Mouse (Mus musculus) MEL (cell line): Measurements from ENCODE around the gene Pdlim5. TPM values are rescaled to one million over a fixed set of nuclear protein-coding genes. Genes with fewer than 3 reads are reported as not detected.

Source experiments
- DNase-seq: peaks from one replicate; pipeline ENCODE4 v3.0.0; 2011; ENCODE audit warnings: low read depth, low spot score
- H3K27ac ChIP-seq: 2 replicates; pipeline ENCODE4 v1.5.1; 2012; ENCODE audit warnings: low read depth, mild to moderate bottlenecking, control low read depth, low read length, moderate library complexity; ENCODE audit not compliant: control insufficient read depth
- H3K27me3 ChIP-seq, 2 experiments: fragments of 150-350 bp in 1 of 2; sonication (generic) in 1 of 2; 2 replicates each; pipeline ENCODE4 v1.6.1; 2012; ENCODE audit warnings: low read length in 2 of 2, mild to moderate bottlenecking in 2 of 2, improper control_type of control experiment in 1 of 2, moderate library complexity in 1 of 2; ENCODE audit not compliant: insufficient read depth in 2 of 2, control insufficient read depth in 1 of 2
- H3K36me3 ChIP-seq, 2 experiments: 2 replicates each; pipeline ENCODE4 v1.6.1; 2012 to 2014; ENCODE audit warnings: low read length in 2 of 2, improper control_type of control experiment in 1 of 2, inconsistent platforms in 1 of 2, mild to moderate bottlenecking in 1 of 2; ENCODE audit not compliant: insufficient read depth in 2 of 2, control insufficient read depth in 1 of 2
- H3K4me1 ChIP-seq, 2 experiments: fragments of 150-350 bp in 1 of 2; sonication (generic) in 1 of 2; 2 replicates each; pipeline ENCODE4 v1.6.1; 2012; ENCODE audit warnings: low read length in 2 of 2, improper control_type of control experiment in 1 of 2, mild to moderate bottlenecking in 1 of 2; ENCODE audit not compliant: insufficient read depth in 2 of 2, control insufficient read depth in 1 of 2
- H3K4me3 ChIP-seq, 2 experiments: fragments of 150-350 bp in 1 of 2; sonication (generic) in 1 of 2; 2 replicates each; pipeline ENCODE4 v1.5.1; 2012; ENCODE audit warnings: low read depth in 2 of 2, low read length in 2 of 2, mild to moderate bottlenecking in 2 of 2, moderate library complexity in 2 of 2, control low read depth in 1 of 2, improper control_type of control experiment in 1 of 2; ENCODE audit not compliant: control insufficient read depth in 1 of 2, insufficient read depth in 1 of 2
- H3K79me2 ChIP-seq: 2 replicates; pipeline ENCODE4 v1.6.1; 2012; ENCODE audit warnings: mild to moderate bottlenecking, low read length, moderate library complexity; ENCODE audit not compliant: control insufficient read depth, poor library complexity, insufficient read depth
- H3K9ac ChIP-seq: 2 replicates; pipeline ENCODE4 v1.6.1; 2012; ENCODE audit warnings: low read depth, mild to moderate bottlenecking, control low read depth, low read length, moderate library complexity; ENCODE audit not compliant: control insufficient read depth, poor library complexity, severe bottlenecking
- H3K9me3 ChIP-seq: fragments of 150-350 bp; sonication (generic); replicated peaks from 2 replicates; pipeline ENCODE4 v1.6.1; 2012; ENCODE audit warnings: mild to moderate bottlenecking, low read length, improper control_type of control experiment, moderate library complexity; ENCODE audit not compliant: insufficient read depth
- BHLHE40 ChIP-seq: IDR thresholded peaks from 2 replicates; pipeline ENCODE4 v1.6.1; 2012; ENCODE audit warnings: low read depth, mild to moderate bottlenecking, inconsistent platforms, low read length, improper control_type of control experiment, borderline replicate concordance
- CHD1 ChIP-seq: IDR thresholded peaks from 2 replicates; pipeline ENCODE4 v1.6.1; 2012; ENCODE audit warnings: low read depth, mild to moderate bottlenecking, inconsistent platforms, low read length, improper control_type of control experiment
- CTCF ChIP-seq, 3 experiments: IDR thresholded peaks in 2 of 3; conservative IDR thresholded peaks in 1 of 3; 2 replicates each; pipeline ENCODE4 v1.5.1; 2011 to 2012; ENCODE audit warnings: low read length in 3 of 3, low read depth in 2 of 3, mild to moderate bottlenecking in 2 of 3, improper control_type of control experiment in 1 of 3, inconsistent platforms in 1 of 3, mixed read lengths in 1 of 3, moderate library complexity in 1 of 3; ENCODE audit not compliant: control insufficient read depth in 1 of 3, insufficient read depth in 1 of 3, poor library complexity in 1 of 3, severe bottlenecking in 1 of 3
- E2F4 ChIP-seq: IDR thresholded peaks from 2 replicates; pipeline ENCODE4 v1.6.1; 2011; ENCODE audit warnings: low read depth, low read length, improper control_type of control experiment, borderline replicate concordance
- EP300 ChIP-seq, 2 experiments: IDR thresholded peaks; 2 replicates each; pipeline ENCODE4 v1.6.1; 2011; ENCODE audit warnings: improper control_type of control experiment in 2 of 2, low read length in 2 of 2, low read depth in 1 of 2, mild to moderate bottlenecking in 1 of 2
- ETS1 ChIP-seq: IDR thresholded peaks from 2 replicates; pipeline ENCODE4 v1.6.1; 2012; ENCODE audit warnings: low read depth, mild to moderate bottlenecking, inconsistent platforms, low read length, improper control_type of control experiment, moderate library complexity
- GATA1 ChIP-seq: IDR thresholded peaks from 2 replicates; pipeline ENCODE4 v1.6.1; 2011; ENCODE audit warnings: low read depth, low read length, improper control_type of control experiment
- KAT2A ChIP-seq: conservative IDR thresholded peaks from 2 replicates; pipeline ENCODE4 v1.6.1; 2012; ENCODE audit warnings: low read depth, low read length, improper control_type of control experiment, inconsistent platforms
- MAFK ChIP-seq: IDR thresholded peaks from 2 replicates; pipeline ENCODE4 v1.6.1; 2011; ENCODE audit warnings: low read depth, mild to moderate bottlenecking, low read length, improper control_type of control experiment, borderline replicate concordance
- MAX ChIP-seq: IDR thresholded peaks from 2 replicates; pipeline ENCODE4 v1.6.1; 2011; ENCODE audit warnings: low read length, improper control_type of control experiment
- MEF2A ChIP-seq: IDR thresholded peaks from 2 replicates; pipeline ENCODE4 v1.6.1; 2014; ENCODE audit warnings: low read depth, mild to moderate bottlenecking, inconsistent platforms, low read length, improper control_type of control experiment; ENCODE audit not compliant: poor library complexity, insufficient replicate concordance, severe bottlenecking; ENCODE audit errors: extremely low read depth
- MYB ChIP-seq: IDR thresholded peaks from 2 replicates; pipeline ENCODE4 v1.6.1; 2011; ENCODE audit warnings: mild to moderate bottlenecking, low read depth, low read length, improper control_type of control experiment
- MYC ChIP-seq: IDR thresholded peaks from 2 replicates; pipeline ENCODE4 v1.6.1; 2011; ENCODE audit warnings: low read depth, mild to moderate bottlenecking, low read length, improper control_type of control experiment, moderate library complexity
- NELFE ChIP-seq: IDR thresholded peaks from 2 replicates; pipeline ENCODE4 v1.6.1; 2011; ENCODE audit warnings: low read depth, low read length, improper control_type of control experiment
- POLR2A ChIP-seq, 2 experiments: IDR thresholded peaks; 2 replicates each; pipeline ENCODE4 v1.6.1; 2011 to 2012; ENCODE audit warnings: low read length in 2 of 2, mild to moderate bottlenecking in 2 of 2, control low read depth in 1 of 2, improper control_type of control experiment in 1 of 2, low read depth in 1 of 2, moderate library complexity in 1 of 2; ENCODE audit not compliant: control insufficient read depth in 1 of 2, insufficient read depth in 1 of 2, poor library complexity in 1 of 2
- POLR2AphosphoS5 ChIP-seq: IDR thresholded peaks from 2 replicates; pipeline ENCODE4 v1.6.1; 2012; ENCODE audit warnings: low read depth, borderline replicate concordance, mild to moderate bottlenecking, inconsistent platforms, low read length, moderate library complexity, mixed read lengths
- RAD21 ChIP-seq: IDR thresholded peaks from 2 replicates; pipeline ENCODE4 v1.6.1; 2011; ENCODE audit warnings: mild to moderate bottlenecking, low read depth, low read length, improper control_type of control experiment
- TAL1 ChIP-seq: IDR thresholded peaks from 2 replicates; pipeline ENCODE4 v1.6.1; 2012; ENCODE audit warnings: mild to moderate bottlenecking, inconsistent platforms, low read length, moderate library complexity, mixed read lengths
- TBP ChIP-seq: IDR thresholded peaks from 2 replicates; pipeline ENCODE4 v1.8.0; 2011; ENCODE audit warnings: low read depth, low read length, improper control_type of control experiment
- TCF12 ChIP-seq: IDR thresholded peaks from 2 replicates; pipeline ENCODE4 v1.6.1; 2014; ENCODE audit warnings: low read depth, mild to moderate bottlenecking, inconsistent platforms, low read length, improper control_type of control experiment, moderate library complexity
- USF1 ChIP-seq: IDR thresholded peaks from 2 replicates; pipeline ENCODE4 v1.6.1; 2014; ENCODE audit warnings: low read depth, mild to moderate bottlenecking, inconsistent platforms, low read length, improper control_type of control experiment, moderate library complexity
- USF2 ChIP-seq, 2 experiments: IDR thresholded peaks; 2 replicates each; pipeline ENCODE4 v1.6.1; 2011 to 2012; ENCODE audit warnings: improper control_type of control experiment in 2 of 2, low read length in 2 of 2, borderline replicate concordance in 1 of 2, inconsistent platforms in 1 of 2, low read depth in 1 of 2, mild to moderate bottlenecking in 1 of 2; ENCODE audit not compliant: insufficient read depth in 1 of 2
- ZC3H11A ChIP-seq: IDR thresholded peaks from 2 replicates; pipeline ENCODE4 v1.6.1; 2012; ENCODE audit warnings: low read depth, mild to moderate bottlenecking, inconsistent platforms, low read length, improper control_type of control experiment
- ZKSCAN1 ChIP-seq: IDR thresholded peaks from 2 replicates; pipeline ENCODE4 v1.6.1; 2012; ENCODE audit warnings: low read depth, mild to moderate bottlenecking, inconsistent platforms, low read length, improper control_type of control experiment, moderate library complexity
- polyA plus RNA-seq, 2 experiments: library from polyadenylated mRNA; stranded (reverse) in 1 of 2; unstranded in 1 of 2; fragments of >175 nt in 1 of 2; fragments of >200 nt in 1 of 2; gene quantifications; 2 replicates each; pipeline versions ENCODE4 v1.2.1 to v1.2.4; 2012; ENCODE audit warnings: low replicate concordance in 2 of 2, low read depth in 1 of 2; ENCODE audit not compliant: insufficient read length in 2 of 2, insufficient read depth in 1 of 2, missing spikeins in 1 of 2
- total RNA-seq: library from RNA; depleted of rRNA; stranded (reverse); fragments of 300-350 nt; gene quantifications from 2 replicates; pipeline ENCODE4 v1.2.3, GENCODE M21; 2012

The Pdlim5 gene
- total and polyA plus RNA-seq, 3 experiments = 8.7 to 9.9 TPM; not detected in 1

GRCm38 (mm10) chr3:142391531-142391930 is 4.0 kb downstream of the Pdlim5 start:
- DNase-seq = no peak
- peaks cover 3 to 7% of the 10 kb centered on the region in 2 experiments; a peak in 2 of 4 replicates for H3K4me1 ChIP-seq
- H3K9me3 ChIP-seq = no peaks in the 10 kb centered on the region
- no peaks in the 10 kb centered on the region for H3K27me3 ChIP-seq
- H3K36me3 ChIP-seq = peaks cover 0 to 6% of the 10 kb centered on the region in 2 experiments; a peak in 1 of 4 replicates
- no peak overlapping the region for H3K9ac ChIP-seq
- peaks cover 3% of the 10 kb centered on the region for H3K79me2 ChIP-seq
- no peak overlapping the region for H3K27ac ChIP-seq
- H3K4me3 ChIP-seq = no peak overlapping the region
- TF ChIP-seq USF1 (no peak), RAD21 (no peak), CHD1 (no peak), GATA1 (no peak), MYC (no peak), MEF2A (no peak), POLR2A (IDR thresholded peaks at IDR 0.05; ENCODE audit: control insufficient read depth in 1 of 2, insufficient read depth in 1 of 2, low read depth in 1 of 2, low read length in 2 of 2, poor library complexity in 1 of 2) (no peak), TCF12 (no peak), KAT2A (no peak), TAL1 (no peak), E2F4 (no peak), TBP (no peak), ZKSCAN1 (no peak), NELFE (no peak), BHLHE40 (no peak), MAX (no peak), EP300 (IDR thresholded peaks at IDR 0.05; ENCODE audit: low read depth in 1 of 2, low read length in 2 of 2) (no peak), USF2 (IDR thresholded peaks at IDR 0.05; ENCODE audit: borderline replicate concordance in 1 of 2, insufficient read depth in 1 of 2, low read depth in 1 of 2, low read length in 2 of 2) (no peak)

DNA sequence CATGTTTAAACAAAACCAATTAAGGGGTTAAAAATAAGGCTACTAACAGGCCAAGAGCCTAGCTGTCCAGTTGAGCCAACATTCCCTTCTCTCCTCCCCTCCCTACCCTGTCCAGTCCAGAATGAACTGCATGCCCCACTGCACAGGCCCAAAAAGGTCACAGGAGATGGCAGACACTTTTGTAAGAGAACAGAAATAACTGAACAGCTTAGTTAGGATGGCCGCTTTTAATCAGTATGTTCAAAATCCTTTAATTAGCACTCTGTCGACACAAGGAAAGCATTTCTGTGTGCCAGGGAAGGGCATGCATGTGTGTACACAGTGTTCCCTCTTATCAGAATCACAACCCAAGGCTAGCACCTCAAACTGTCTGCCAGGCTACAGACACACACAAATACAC is 5.2 kb downstream of the Pdlim5 start:
- H3K9me3 ChIP-seq = no peaks in the 10 kb centered on the region
- TF ChIP-seq POLR2AphosphoS5 (no peak), MAX (no peak), NELFE (no peak), GATA1 (no peak), TBP (no peak), ETS1 (no peak), CTCF (IDR thresholded peaks at IDR 0.05 in 2 of 3, conservative IDR thresholded peaks at IDR 0.05 in 1 of 3; ENCODE audit: control insufficient read depth in 1 of 3, insufficient read depth in 1 of 3, low read depth in 2 of 3, low read length in 3 of 3, poor library complexity in 1 of 3, severe bottlenecking in 1 of 3) (no peak), POLR2A (IDR thresholded peaks at IDR 0.05; ENCODE audit: control insufficient read depth in 1 of 2, insufficient read depth in 1 of 2, low read depth in 1 of 2, low read length in 2 of 2, poor library complexity in 1 of 2) (no peak), ZC3H11A (no peak), MYB (no peak), MAFK (no peak)
- H3K9ac ChIP-seq = no peak overlapping the region
- H3K79me2 ChIP-seq = peaks cover 2% of the 10 kb centered on the region
- no peak overlapping the region for H3K4me3 ChIP-seq
- H3K36me3 ChIP-seq = peaks cover 0 to 6% of the 10 kb centered on the region in 2 experiments; a peak in 1 of 4 replicates
- no peaks in the 10 kb centered on the region for H3K27me3 ChIP-seq
- peaks cover 3 to 7% of the 10 kb centered on the region in 2 experiments; a peak in 3 of 4 replicates for H3K4me1 ChIP-seq
- no peak for DNase-seq
- H3K27ac ChIP-seq = no peak overlapping the region
